Mouse (Mus musculus): Measurements from ENCODE around the gene Gm5426. TPM values are rescaled to one million over a fixed set of nuclear protein-coding genes. Genes with fewer than 3 reads are reported as not detected.
"Not testable (repeated sequence)": the region's sequence is repeated elsewhere in the genome, so short reads cannot be mapped to it uniquely, and the experiment has no call there.

The Gm5426 gene
- polyA plus RNA-seq (2015; fragmentation: Nextera tagmentation; extraction: Ambion mirVana): not detected in 2 replicates

- not testable (repeated sequence) for ATAC-seq (ENCODE audit: insufficient read depth, low FRiP score); H3K27ac ChIP-seq (ENCODE audit: low read length); H3K4me2 ChIP-seq (ENCODE audit: low read depth, low read length); H3K4me3 ChIP-seq (replicated peaks; ENCODE audit: low read length); H3K36me3 ChIP-seq (ENCODE audit: control insufficient read depth, insufficient read depth, low read length); H3K27me3 ChIP-seq (ENCODE audit: control insufficient read depth, insufficient read depth, low read length); H3K4me1 ChIP-seq (ENCODE audit: control insufficient read depth, insufficient read depth, low read length); H3K9ac ChIP-seq (ENCODE audit: low read length); H3K9me3 ChIP-seq (replicated peaks; ENCODE audit: control insufficient read depth, low read length)
- WGBS: 92% methylated on average over 6 of the region's 6 CpGs
These were observed at the start of gene Gm5426 for GRCm38 (mm10) chr10:96136451-96136850. Gm5426 (plus strand) TSS chr10:96136603.

DNA sequence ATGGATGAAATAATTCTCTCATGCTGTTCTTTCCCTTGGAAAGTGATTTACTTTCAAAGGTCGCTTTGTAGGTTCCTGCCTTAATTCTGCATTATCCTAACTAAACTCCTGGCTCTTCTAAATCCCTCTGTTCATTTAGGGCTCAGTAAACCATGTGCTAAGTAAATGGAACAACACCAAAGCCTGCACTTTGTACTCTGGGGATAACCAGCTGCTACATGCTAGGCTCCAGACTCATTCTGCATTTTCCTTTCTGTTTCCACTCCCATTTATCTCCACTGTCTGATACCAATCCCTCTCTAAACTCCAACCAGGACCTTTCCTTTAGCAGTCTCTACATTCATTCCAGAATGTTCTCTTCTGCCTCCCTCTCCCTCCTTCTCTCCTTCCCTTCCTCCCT is 46.7 kb upstream of the Gm5426 start:
- no peak overlapping the region for H3K9ac ChIP-seq (ENCODE audit: low read length)
- H3K9me3 ChIP-seq (replicated peaks; ENCODE audit: control insufficient read depth, low read length): no peaks in the 10 kb centered on the region
- no peak overlapping the region for H3K4me3 ChIP-seq (replicated peaks; ENCODE audit: low read length)
- WGBS: 58% methylated on average over 1 of the region's 1 CpGs
- no peak overlapping the region for H3K27ac ChIP-seq (ENCODE audit: low read length)
- H3K36me3 ChIP-seq (ENCODE audit: control insufficient read depth, insufficient read depth, low read length): no peaks in the 10 kb centered on the region
- ATAC-seq (ENCODE audit: insufficient read depth, low FRiP score): no peak
- no peaks in the 10 kb centered on the region for H3K27me3 ChIP-seq (ENCODE audit: control insufficient read depth, insufficient read depth, low read length)
- H3K4me1 ChIP-seq (ENCODE audit: control insufficient read depth, insufficient read depth, low read length): no peaks in the 10 kb centered on the region
- H3K4me2 ChIP-seq (ENCODE audit: low read depth, low read length): no peak overlapping the region

DNA sequence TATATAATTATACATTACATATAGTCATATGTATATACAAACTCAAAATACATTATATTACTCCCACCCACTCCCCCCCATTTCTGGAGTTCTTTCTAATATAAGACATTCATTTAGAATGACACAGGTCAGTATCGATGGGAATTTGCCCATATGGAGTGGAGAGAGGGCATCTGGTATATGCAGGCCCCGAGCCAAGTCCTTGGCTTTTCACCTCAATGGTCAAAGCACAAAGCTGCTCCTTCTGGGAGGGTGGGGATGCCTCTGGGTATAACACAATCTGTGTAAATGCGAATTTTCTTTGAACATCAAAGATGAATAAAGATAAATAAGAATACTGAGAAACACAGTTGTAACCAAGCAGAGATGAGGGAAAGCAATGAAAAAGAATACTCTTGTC is 46.0 kb upstream of the Gm5426 start:
- no peak overlapping the region for H3K27ac ChIP-seq (ENCODE audit: low read length)
- no peaks in the 10 kb centered on the region for H3K4me1 ChIP-seq (ENCODE audit: control insufficient read depth, insufficient read depth, low read length)
- no peaks in the 10 kb centered on the region for H3K36me3 ChIP-seq (ENCODE audit: control insufficient read depth, insufficient read depth, low read length)
- no peaks in the 10 kb centered on the region for H3K9me3 ChIP-seq (replicated peaks; ENCODE audit: control insufficient read depth, low read length)
- no peak overlapping the region for H3K4me2 ChIP-seq (ENCODE audit: low read depth, low read length)
- ATAC-seq (ENCODE audit: insufficient read depth, low FRiP score): no peak
- 83% methylated on average over 3 of the region's 3 CpGs for WGBS
- H3K4me3 ChIP-seq (replicated peaks; ENCODE audit: low read length): no peak overlapping the region
- no peaks in the 10 kb centered on the region for H3K27me3 ChIP-seq (ENCODE audit: control insufficient read depth, insufficient read depth, low read length)
- no peak overlapping the region for H3K9ac ChIP-seq (ENCODE audit: low read length)

DNA sequence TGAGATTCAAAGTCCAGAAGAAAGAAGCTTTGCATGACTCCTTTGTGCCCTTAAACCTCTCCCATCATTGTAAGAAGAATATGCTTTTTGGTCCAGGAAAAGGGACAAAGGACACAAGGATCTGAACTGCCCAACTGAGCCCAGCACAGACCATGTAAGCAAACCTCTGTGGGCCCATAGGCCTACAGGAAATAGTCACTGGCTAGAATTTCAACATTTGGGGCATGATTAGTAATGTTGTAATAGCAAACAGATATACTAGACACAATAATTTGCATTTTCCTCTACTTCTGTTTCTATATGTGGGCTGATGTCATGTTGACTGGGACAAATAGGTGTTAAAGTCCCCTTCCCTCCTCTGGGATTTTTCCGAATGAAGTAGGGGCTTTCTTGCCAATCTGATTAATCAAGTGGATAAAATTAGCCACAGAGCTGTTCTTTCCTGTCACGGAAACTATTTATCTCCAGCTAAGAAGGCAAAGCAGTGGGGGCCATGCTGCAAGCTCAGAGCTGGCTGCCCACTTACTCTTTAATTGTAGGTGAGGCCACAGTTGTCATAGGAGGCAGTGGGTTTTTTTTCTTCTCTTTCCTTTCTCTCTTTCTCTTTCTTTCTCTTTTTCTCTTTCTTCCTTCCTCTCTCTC is 42.4 kb upstream of the Gm5426 start:
- H3K36me3 ChIP-seq (ENCODE audit: control insufficient read depth, insufficient read depth, low read length): no peaks in the 10 kb centered on the region
- H3K9ac ChIP-seq (ENCODE audit: low read length): no peak overlapping the region
- 51% methylated on average over 2 of the region's 2 CpGs for WGBS
- no peak for ATAC-seq (ENCODE audit: insufficient read depth, low FRiP score)
- H3K27ac ChIP-seq (ENCODE audit: low read length): no peak overlapping the region
- H3K4me2 ChIP-seq (ENCODE audit: low read depth, low read length): no peak overlapping the region
- H3K4me3 ChIP-seq (replicated peaks; ENCODE audit: low read length): no peak overlapping the region
- H3K4me1 ChIP-seq (ENCODE audit: control insufficient read depth, insufficient read depth, low read length): no peaks in the 10 kb centered on the region
- H3K9me3 ChIP-seq (replicated peaks; ENCODE audit: control insufficient read depth, low read length): no peaks in the 10 kb centered on the region
- no peaks in the 10 kb centered on the region for H3K27me3 ChIP-seq (ENCODE audit: control insufficient read depth, insufficient read depth, low read length)

DNA sequence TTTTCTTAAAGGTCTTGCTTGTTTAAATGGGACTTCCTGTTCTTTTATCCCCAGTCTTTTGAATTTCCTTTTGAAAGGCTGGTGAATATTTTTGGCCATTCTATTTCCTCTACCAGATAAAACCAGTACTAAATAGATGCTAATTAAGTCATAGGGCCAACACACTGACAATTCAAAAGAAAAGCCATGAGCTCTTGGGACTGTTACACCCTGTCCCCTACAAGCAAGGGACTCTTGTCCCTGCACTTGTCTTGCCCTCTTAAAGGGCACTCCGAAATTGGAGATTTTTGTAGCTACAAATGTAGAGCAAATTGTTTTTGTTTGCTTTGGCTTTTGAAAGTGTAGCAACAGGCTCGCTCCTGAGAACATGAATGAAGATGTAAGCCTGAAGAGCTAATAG is 41.8 kb upstream of the Gm5426 start:
- Histone ChIP-seq H3K4me1 (ENCODE audit: control insufficient read depth, insufficient read depth, low read length) (no peaks in the 10 kb centered on the region), H3K9me3 (replicated peaks; ENCODE audit: control insufficient read depth, low read length) (no peaks in the 10 kb centered on the region), H3K9ac (ENCODE audit: low read length) (no peak overlapping the region), H3K4me3 (replicated peaks; ENCODE audit: low read length) (no peak overlapping the region), H3K27me3 (ENCODE audit: control insufficient read depth, insufficient read depth, low read length) (no peaks in the 10 kb centered on the region), H3K27ac (ENCODE audit: low read length) (no peak overlapping the region), H3K36me3 (ENCODE audit: control insufficient read depth, insufficient read depth, low read length) (no peaks in the 10 kb centered on the region), H3K4me2 (ENCODE audit: low read depth, low read length) (no peak overlapping the region)
- ATAC-seq (ENCODE audit: insufficient read depth, low FRiP score): no peak
- 74% methylated on average over 2 of the region's 2 CpGs for WGBS

DNA sequence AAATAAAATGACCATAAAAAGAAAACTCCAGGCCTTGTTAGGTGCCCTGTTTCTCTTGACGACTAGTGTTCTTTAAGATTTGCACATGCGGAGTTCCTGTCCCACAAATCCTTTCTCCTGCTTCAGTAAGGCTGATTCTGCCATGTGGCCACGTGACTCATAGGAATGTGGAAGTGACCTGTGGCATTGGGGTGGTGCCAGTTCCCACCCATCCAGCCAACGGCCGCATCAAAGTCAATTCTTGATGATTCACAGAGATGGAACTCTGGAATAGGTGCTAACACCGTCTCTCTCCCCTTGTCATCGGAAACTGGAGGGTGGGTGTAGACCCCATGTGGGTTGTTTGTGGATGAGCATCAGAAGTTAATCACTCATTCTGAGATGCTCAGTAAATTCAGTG is 39.7 kb upstream of the Gm5426 start:
- WGBS: 82% methylated on average over 7 of the region's 7 CpGs
- Histone ChIP-seq H3K27ac (ENCODE audit: low read length) (no peak overlapping the region), H3K27me3 (ENCODE audit: control insufficient read depth, insufficient read depth, low read length) (no peaks in the 10 kb centered on the region), H3K36me3 (ENCODE audit: control insufficient read depth, insufficient read depth, low read length) (no peaks in the 10 kb centered on the region), H3K4me1 (ENCODE audit: control insufficient read depth, insufficient read depth, low read length) (no peaks in the 10 kb centered on the region), H3K9ac (ENCODE audit: low read length) (no peak overlapping the region), H3K4me3 (replicated peaks; ENCODE audit: low read length) (no peak overlapping the region), H3K4me2 (ENCODE audit: low read depth, low read length) (no peak overlapping the region), H3K9me3 (replicated peaks; ENCODE audit: control insufficient read depth, low read length) (no peaks in the 10 kb centered on the region)
- no peak for ATAC-seq (ENCODE audit: insufficient read depth, low FRiP score)

- Histone ChIP-seq H3K9me3 (replicated peaks; ENCODE audit: control insufficient read depth, low read length) (no peaks in the 10 kb centered on the region), H3K27ac (ENCODE audit: low read length) (no peak overlapping the region), H3K4me2 (ENCODE audit: low read depth, low read length) (no peak overlapping the region), H3K9ac (ENCODE audit: low read length) (no peak overlapping the region), H3K4me1 (ENCODE audit: control insufficient read depth, insufficient read depth, low read length) (no peaks in the 10 kb centered on the region), H3K4me3 (replicated peaks; ENCODE audit: low read length) (no peak overlapping the region), H3K27me3 (ENCODE audit: control insufficient read depth, insufficient read depth, low read length) (no peaks in the 10 kb centered on the region), H3K36me3 (ENCODE audit: control insufficient read depth, insufficient read depth, low read length) (no peaks in the 10 kb centered on the region)
- 91% methylated on average over 4 of the region's 4 CpGs for WGBS
- ATAC-seq (ENCODE audit: insufficient read depth, low FRiP score): no peak
These were observed 35.4 kb upstream of the Gm5426 start for GRCm38 (mm10) chr10:96101035-96101434.

DNA sequence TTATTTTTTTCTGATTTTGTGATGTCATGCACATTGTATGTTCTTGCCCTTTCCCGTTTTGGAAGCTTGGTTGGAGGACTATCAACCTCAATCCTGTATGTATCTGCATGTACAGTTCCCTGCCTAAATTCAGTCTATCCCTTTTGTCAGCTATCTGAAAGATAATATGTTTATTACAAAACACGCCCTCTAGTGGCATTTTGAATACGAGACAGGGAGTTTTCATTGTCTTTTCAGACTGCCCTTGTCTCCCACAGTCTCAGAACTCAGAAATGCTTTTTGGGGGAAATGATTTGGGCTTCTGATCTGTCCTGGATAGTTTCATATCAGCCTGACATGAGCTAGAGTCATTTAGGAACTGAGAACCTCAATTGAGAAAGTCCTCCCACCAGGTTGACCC is 32.2 kb upstream of the Gm5426 start:
- Histone ChIP-seq H3K4me3 (replicated peaks; ENCODE audit: low read length) (no peak overlapping the region), H3K27me3 (ENCODE audit: control insufficient read depth, insufficient read depth, low read length) (no peaks in the 10 kb centered on the region), H3K4me1 (ENCODE audit: control insufficient read depth, insufficient read depth, low read length) (no peaks in the 10 kb centered on the region), H3K4me2 (ENCODE audit: low read depth, low read length) (no peak overlapping the region), H3K9ac (ENCODE audit: low read length) (no peak overlapping the region), H3K36me3 (ENCODE audit: control insufficient read depth, insufficient read depth, low read length) (no peaks in the 10 kb centered on the region), H3K27ac (ENCODE audit: low read length) (no peak overlapping the region), H3K9me3 (replicated peaks; ENCODE audit: control insufficient read depth, low read length) (no peaks in the 10 kb centered on the region)
- ATAC-seq (ENCODE audit: insufficient read depth, low FRiP score): no peak
- 41% methylated on average over 3 of the region's 3 CpGs for WGBS

DNA sequence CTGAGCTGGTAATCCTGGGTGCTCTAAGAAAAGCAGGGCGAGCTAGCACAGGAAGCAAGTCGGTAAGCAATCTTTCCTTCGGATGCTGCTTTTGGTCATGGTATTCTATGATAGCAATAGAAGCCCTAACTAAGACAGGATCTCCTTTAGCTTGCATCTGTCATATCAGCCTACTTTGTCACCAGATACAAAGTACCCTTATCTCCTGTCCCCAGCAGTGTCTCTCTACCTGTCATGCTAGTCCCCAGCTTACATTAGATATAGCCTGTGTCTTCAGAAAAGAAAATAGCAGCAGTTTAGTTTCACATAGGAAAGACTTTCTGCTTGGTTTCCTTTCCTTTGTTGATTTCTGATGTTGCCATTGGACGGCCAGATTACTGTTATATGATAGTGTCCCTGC is 31.8 kb upstream of the Gm5426 start:
- H3K4me1 ChIP-seq (ENCODE audit: control insufficient read depth, insufficient read depth, low read length): no peaks in the 10 kb centered on the region
- no peak overlapping the region for H3K4me2 ChIP-seq (ENCODE audit: low read depth, low read length)
- no peaks in the 10 kb centered on the region for H3K27me3 ChIP-seq (ENCODE audit: control insufficient read depth, insufficient read depth, low read length)
- no peak overlapping the region for H3K9ac ChIP-seq (ENCODE audit: low read length)
- no peak overlapping the region for H3K4me3 ChIP-seq (replicated peaks; ENCODE audit: low read length)
- ATAC-seq (ENCODE audit: insufficient read depth, low FRiP score): no peak
- no peaks in the 10 kb centered on the region for H3K9me3 ChIP-seq (replicated peaks; ENCODE audit: control insufficient read depth, low read length)
- 87% methylated on average over 4 of the region's 4 CpGs for WGBS
- H3K27ac ChIP-seq (ENCODE audit: low read length): no peak overlapping the region
- H3K36me3 ChIP-seq (ENCODE audit: control insufficient read depth, insufficient read depth, low read length): no peaks in the 10 kb centered on the region

GRCm38 (mm10) chr10:96105124-96105523 is 31.3 kb upstream of the Gm5426 start:
- WGBS: 82% methylated on average over 2 of the region's 2 CpGs
- H3K4me3 ChIP-seq (replicated peaks; ENCODE audit: low read length): no peak overlapping the region
- no peaks in the 10 kb centered on the region for H3K9me3 ChIP-seq (replicated peaks; ENCODE audit: control insufficient read depth, low read length)
- H3K27me3 ChIP-seq (ENCODE audit: control insufficient read depth, insufficient read depth, low read length): no peaks in the 10 kb centered on the region
- H3K4me1 ChIP-seq (ENCODE audit: control insufficient read depth, insufficient read depth, low read length): no peaks in the 10 kb centered on the region
- no peak overlapping the region for H3K4me2 ChIP-seq (ENCODE audit: low read depth, low read length)
- H3K27ac ChIP-seq (ENCODE audit: low read length): no peak overlapping the region
- H3K36me3 ChIP-seq (ENCODE audit: control insufficient read depth, insufficient read depth, low read length): no peaks in the 10 kb centered on the region
- ATAC-seq (ENCODE audit: insufficient read depth, low FRiP score): no peak
- H3K9ac ChIP-seq (ENCODE audit: low read length): no peak overlapping the region
